In the genomic region with DNA sequence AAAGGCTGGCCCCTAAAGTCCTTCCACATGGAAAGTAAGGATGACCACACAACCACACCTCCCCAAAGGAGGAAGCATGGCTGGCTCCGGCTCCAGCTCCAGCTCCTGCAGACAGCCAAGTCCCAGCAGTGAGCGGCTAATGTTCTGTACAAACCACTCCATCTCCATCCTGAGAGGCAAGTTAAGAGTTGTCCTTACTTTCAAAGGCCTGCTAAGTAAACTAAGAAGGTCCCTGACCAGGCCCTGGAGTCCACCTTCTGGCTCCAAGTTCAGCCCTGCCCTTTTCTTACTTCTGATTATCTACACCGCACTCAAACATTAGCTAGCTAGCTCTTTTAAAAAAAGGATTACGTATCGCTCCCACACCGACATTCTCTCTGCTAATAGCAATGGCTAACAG, we compare ENCODE assay signal across 12 mouse cellular contexts. TPM values are rescaled to one million over a fixed set of nuclear protein-coding genes. Genes with fewer than 3 reads are reported as not detected.
A peak's percentile ranks its signal among the peaks of the same experiment; 100 is the strongest.
DNase-seq lines count a peak whose midpoint lies in the region; ATAC-seq and TF ChIP-seq lines count a peak whose summit lies in the region.
"Had no signal": no experiment of that assay in that cellular context is flagged by ENCODE, and none has a peak within 500 bp of the region (broad histone marks: within the 10 kb centered on the region; RNA-seq: fewer than 3 reads in every experiment).

No protein-coding gene starts in this region.

- H3K9ac ChIP-seq in heart, embryonic 14.5 days (ENCODE audit: low read length), result 0 out of 2 replicates have a peak overlapping the region, but pooled peaks have one; percentile 35
- H3K9ac ChIP-seq in intestine, embryonic 16.5 days (ENCODE audit: low read depth, low read length), result peak overlapping the region; percentile 95
- no peak overlapping the region for H3K9ac ChIP-seq in midbrain, embryonic 12.5 days (replicated peaks)

- ATAC-seq in heart, embryonic 14.5 days (ENCODE audit: insufficient number of reproducible peaks, insufficient read depth, low FRiP score, low read depth), result no peak
- no peak for ATAC-seq in intestine, embryonic 16.5 days
- ATAC-seq in midbrain, embryonic 12.5 days (ENCODE audit: low FRiP score, low read depth), result no peak

- H3K4me3 ChIP-seq in heart, embryonic 14.5 days (ENCODE audit: control insufficient read depth in 1 of 2, insufficient read depth in 1 of 2, low read depth in 1 of 2, low read length in 2 of 2), result no peak overlapping the region
- H3K4me3 ChIP-seq in cortical plate, adult 2 months (ENCODE audit: insufficient read depth, low read length), result peak overlapping the region; percentile 64; the same call in 1 of the 2 replicates
- H3K4me3 ChIP-seq in intestine, embryonic 16.5 days (ENCODE audit: low read length), result peak overlapping the region; percentile 85
- no peak overlapping the region for H3K4me3 ChIP-seq in midbrain, embryonic 12.5 days

- no peak for TF ChIP-seq CTCF in cortical plate, adult 2 months (IDR thresholded peaks at IDR 0.05; ENCODE audit: extremely low read depth, insufficient read depth, low read length)

- H3K4me2 ChIP-seq in heart, embryonic 14.5 days (ENCODE audit: low read length), result peak overlapping the region; percentile 92
- H3K4me2 ChIP-seq in intestine, embryonic 16.5 days (ENCODE audit: low read depth, low read length), result peak overlapping the region; percentile 87
- H3K4me2 ChIP-seq in midbrain, embryonic 12.5 days (replicated peaks), result peak overlapping the region; percentile 91; the same call in 1 of the 2 replicates

- no peak for TF ChIP-seq POLR2A in cortical plate, adult 2 months (IDR thresholded peaks at IDR 0.05; ENCODE audit: extremely low read depth, insufficient read depth, low read length)

- no peak for DNase-seq in heart, adult 9 months (ENCODE audit: low spot score in 2 of 2)
- DNase-seq in thymus, postnatal 4 days, result no peak
- DNase-seq in thymus, postnatal 14 days, result no peak
- no peak for DNase-seq in urinary bladder, postnatal 25 days (ENCODE audit: low spot score)
- DNase-seq: B cell, adult 2 months; cerebellum, postnatal 25 days; layer of hippocampus, postnatal 36 days; thymus, postnatal 36 days had no signal

- 75% methylated on average over 6 of the region's 6 CpGs for WGBS in heart, embryonic 14.5 days
- WGBS in intestine, embryonic 16.5 days, result 49% methylated on average over 6 of the region's 6 CpGs
- WGBS in midbrain, embryonic 12.5 days, result 75% methylated on average over 6 of the region's 6 CpGs

- no peaks in the 10 kb centered on the region for H3K27me3 ChIP-seq in heart, embryonic 14.5 days (ENCODE audit: control insufficient read depth, insufficient read depth, low read length)
- H3K27me3 ChIP-seq in intestine, embryonic 16.5 days (replicated peaks; ENCODE audit: control insufficient read depth, insufficient read depth, low read length), result no peaks in the 10 kb centered on the region
- no peaks in the 10 kb centered on the region for H3K27me3 ChIP-seq in midbrain, embryonic 12.5 days

- no peak overlapping the region for H3K27ac ChIP-seq in heart, embryonic 14.5 days (replicated peaks in 1 of 2; ENCODE audit: control insufficient read depth in 1 of 2, insufficient read depth in 1 of 2, low read depth in 2 of 2, low read length in 2 of 2)
- no peak overlapping the region for H3K27ac ChIP-seq in cortical plate, adult 2 months (ENCODE audit: insufficient read depth, low read length)
- H3K27ac ChIP-seq in intestine, embryonic 16.5 days (ENCODE audit: low read length), result peak overlapping the region; percentile 91
- H3K27ac ChIP-seq in midbrain, embryonic 12.5 days (replicated peaks), result no peak overlapping the region

- no peaks in the 10 kb centered on the region for H3K9me3 ChIP-seq in heart, embryonic 14.5 days (ENCODE audit: control insufficient read depth, low read length)
- H3K9me3 ChIP-seq in intestine, embryonic 16.5 days (ENCODE audit: control insufficient read depth, low read length), result peaks cover 5% of the 10 kb centered on the region; the same call in 1 of the 2 replicates
- no peaks in the 10 kb centered on the region; the same call in 1 of the 2 replicates for H3K9me3 ChIP-seq in midbrain, embryonic 12.5 days

- peaks cover 7 to 17% of the 10 kb centered on the region in 2 experiments; a peak in 3 of 4 replicates for H3K4me1 ChIP-seq in heart, embryonic 14.5 days (ENCODE audit: control insufficient read depth in 2 of 2, insufficient read depth in 2 of 2, low read length in 2 of 2)
- peaks cover 1% of the 10 kb centered on the region; the same call in 1 of the 2 replicates for H3K4me1 ChIP-seq in cortical plate, adult 2 months (ENCODE audit: control insufficient read depth, insufficient read depth, low read length)
- H3K4me1 ChIP-seq in intestine, embryonic 16.5 days (ENCODE audit: control insufficient read depth, insufficient read depth, low read length), result peaks cover 26% of the 10 kb centered on the region
- peaks cover 19% of the 10 kb centered on the region for H3K4me1 ChIP-seq in midbrain, embryonic 12.5 days

- no peaks in the 10 kb centered on the region for H3K36me3 ChIP-seq in heart, embryonic 14.5 days (ENCODE audit: control insufficient read depth, insufficient read depth, low read length)
- H3K36me3 ChIP-seq in intestine, embryonic 16.5 days (ENCODE audit: control insufficient read depth, insufficient read depth, low read length), result no peaks in the 10 kb centered on the region
- no peaks in the 10 kb centered on the region for H3K36me3 ChIP-seq in midbrain, embryonic 12.5 days

RNA-seq across cellular contexts. Expression of gene Cmtm4, which starts 1.8 kb away (rescaled TPM):
- 2.1 and 2.4 TPM in 2 replicates for polyA plus RNA-seq in heart, embryonic 14.5 days (2014; fragmentation: Nextera tagmentation; extraction: Ambion mirVana)
- polyA plus RNA-seq in cortical plate, adult 2 months (2012; rRNA removed), result 45.7 and 46.2 TPM in 2 replicates
- 4.2 and 5.1 TPM in 2 replicates for polyA plus RNA-seq in intestine, embryonic 16.5 days (2015; fragmentation: Nextera tagmentation; extraction: Ambion mirVana)
- 2.0 and 2.5 TPM in 2 replicates for polyA plus RNA-seq in midbrain, embryonic 12.5 days (2016; fragmentation: Nextera tagmentation; extraction: Ambion mirVana)

RNA-seq across cellular contexts. Expression of gene Dync1li2, which starts 49.1 kb away (rescaled TPM):
- 55.0 and 57.0 TPM in 2 replicates for polyA plus RNA-seq in heart, embryonic 14.5 days (2014; fragmentation: Nextera tagmentation; extraction: Ambion mirVana)
- 161 and 170 TPM in 2 replicates for polyA plus RNA-seq in cortical plate, adult 2 months (2012; rRNA removed)
- 38.7 and 39.7 TPM in 2 replicates for polyA plus RNA-seq in intestine, embryonic 16.5 days (2015; fragmentation: Nextera tagmentation; extraction: Ambion mirVana)
- polyA plus RNA-seq in midbrain, embryonic 12.5 days (2016; fragmentation: Nextera tagmentation; extraction: Ambion mirVana), result 132 TPM in 2 replicates

RNA-seq across cellular contexts. Expression of gene Cmtm3, which starts 54.6 kb away (rescaled TPM):
- 94.1 and 103 TPM in 2 replicates for polyA plus RNA-seq in heart, embryonic 14.5 days (2014; fragmentation: Nextera tagmentation; extraction: Ambion mirVana)
- polyA plus RNA-seq in cortical plate, adult 2 months (2012; rRNA removed), result 19.8 and 20.4 TPM in 2 replicates
- 98.2 and 105 TPM in 2 replicates for polyA plus RNA-seq in intestine, embryonic 16.5 days (2015; fragmentation: Nextera tagmentation; extraction: Ambion mirVana)
- 54.8 and 69.4 TPM in 2 replicates for polyA plus RNA-seq in midbrain, embryonic 12.5 days (2016; fragmentation: Nextera tagmentation; extraction: Ambion mirVana)

Comparison
In these comparisons a context has a peak if more than half of its experiments do, and no peak if none do; other contexts are left out.
1. H3K4me3 ChIP-seq: peak in cortical plate, adult 2 months (single experiment) and intestine, embryonic 16.5 days (single experiment); none in heart, embryonic 14.5 days (0 of 2) and midbrain, embryonic 12.5 days (single experiment).
2. Peak in every context shown above with its lines, with median percentiles within 50 percentile points of each other: H3K4me2 ChIP-seq.